Mouse (Mus musculus) yolk sac, embryonic 10.5 days (tissue): ENCODE measurements around the gene Pik3r4.
"Not testable (repeated sequence)": the region's sequence is repeated elsewhere in the genome, so short reads cannot be mapped to it uniquely, and the experiment has no call there.

Experiments used
- DNase-seq: peaks from one replicate; pipeline ENCODE4 v3.0.0-alpha.2; 2017; ENCODE audit warnings: low spot score

The Pik3r4 gene

GRCm38 (mm10) chr9:105642460-105643371, at the start of gene Pik3r4:
Gene Pik3r4, plus strand, starts transcription at chr9:105642978.
- DNase-seq = peak; percentile 83

- no peak for DNase-seq
Measured at GRCm38 (mm10) chr9:105598906-105599305, 43.9 kb upstream of the Pik3r4 start.

GRCm38 (mm10) chr9:105611980-105612771, 30.6 kb upstream of the Pik3r4 start:
- no peak for DNase-seq

GRCm38 (mm10) chr9:105612919-105613318, 29.9 kb upstream of the Pik3r4 start:
- DNase-seq = no peak

- DNase-seq = no peak
Measured at GRCm38 (mm10) chr9:105615952-105616351, 26.8 kb upstream of the Pik3r4 start.

- peak; percentile 26 for DNase-seq
Measured at GRCm38 (mm10) chr9:105617274-105617673, 25.5 kb upstream of the Pik3r4 start.

GRCm38 (mm10) chr9:105633961-105634360, 8.8 kb upstream of the Pik3r4 start:
- DNase-seq = no peak

GRCm38 (mm10) chr9:105641377-105641776, 1.4 kb upstream of the Pik3r4 start:
- DNase-seq = not testable (repeated sequence)

GRCm38 (mm10) chr9:105656189-105656588, 13.4 kb downstream of the Pik3r4 start:
- DNase-seq = no peak

- DNase-seq = no peak
Measured at GRCm38 (mm10) chr9:105658216-105658615, 15.4 kb downstream of the Pik3r4 start.

- DNase-seq = no peak
Measured at GRCm38 (mm10) chr9:105659877-105660276, 17.1 kb downstream of the Pik3r4 start.

GRCm38 (mm10) chr9:105665269-105665668, 22.5 kb downstream of the Pik3r4 start:
- DNase-seq = no peak

GRCm38 (mm10) chr9:105670916-105671315, 28.1 kb downstream of the Pik3r4 start:
- no peak for DNase-seq

GRCm38 (mm10) chr9:105672032-105672431, 29.3 kb downstream of the Pik3r4 start:
- DNase-seq = no peak

GRCm38 (mm10) chr9:105675941-105676340, 33.2 kb downstream of the Pik3r4 start:
- DNase-seq = peak; percentile 73

- DNase-seq = no peak
Measured at GRCm38 (mm10) chr9:105681386-105681785, 38.6 kb downstream of the Pik3r4 start.

GRCm38 (mm10) chr9:105684549-105685165, 41.9 kb downstream of the Pik3r4 start:
- no peak for DNase-seq

GRCm38 (mm10) chr9:105689485-105689884, 46.7 kb downstream of the Pik3r4 start:
- no peak for DNase-seq

GRCm38 (mm10) chr9:105692472-105692871, 49.7 kb downstream of the Pik3r4 start:
- no peak for DNase-seq

- DNase-seq = no peak
Measured at GRCm38 (mm10) chr9:105693056-105693455, 50.3 kb downstream of the Pik3r4 start.

- DNase-seq = peak; percentile 68
Measured at GRCm38 (mm10) chr9:105693854-105694253, 51.1 kb downstream of the Pik3r4 start.

- no peak for DNase-seq
Measured at GRCm38 (mm10) chr9:105696818-105697564, 54.2 kb downstream of the Pik3r4 start.
